Mouse (Mus musculus) CD4-positive, CD25-positive, alpha-beta regulatory T cell, adult 2 months (primary cell): Measurements from ENCODE around the gene Pip4k2b.

ENCODE experiments used
- DNase-seq: peaks from one replicate; pipeline ENCODE4 v3.0.0-alpha.2; 2012; ENCODE audit warnings: low read depth, low spot score

The Pip4k2b gene

DNA sequence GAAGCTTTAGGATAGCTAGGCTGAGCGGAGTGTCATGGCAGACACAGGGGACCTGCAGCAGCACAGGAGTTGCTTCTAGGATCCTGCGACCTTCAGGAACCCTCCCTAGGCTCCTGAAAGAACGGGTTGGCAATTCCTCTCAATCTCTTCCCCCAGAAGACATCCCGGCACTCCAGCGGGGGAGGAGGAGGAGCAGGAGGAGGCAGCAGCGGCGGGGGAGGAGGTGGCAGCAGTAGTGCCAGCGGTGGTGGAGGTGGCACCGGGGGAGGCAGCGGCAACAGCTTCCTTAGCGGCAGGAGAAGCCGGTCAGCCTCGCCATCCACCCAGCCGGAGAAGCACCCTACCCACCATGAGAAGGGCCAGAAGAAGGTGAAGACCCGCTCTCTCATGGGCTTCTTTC, 75.2 kb downstream of the Pip4k2b start:
- no peak for DNase-seq

DNA sequence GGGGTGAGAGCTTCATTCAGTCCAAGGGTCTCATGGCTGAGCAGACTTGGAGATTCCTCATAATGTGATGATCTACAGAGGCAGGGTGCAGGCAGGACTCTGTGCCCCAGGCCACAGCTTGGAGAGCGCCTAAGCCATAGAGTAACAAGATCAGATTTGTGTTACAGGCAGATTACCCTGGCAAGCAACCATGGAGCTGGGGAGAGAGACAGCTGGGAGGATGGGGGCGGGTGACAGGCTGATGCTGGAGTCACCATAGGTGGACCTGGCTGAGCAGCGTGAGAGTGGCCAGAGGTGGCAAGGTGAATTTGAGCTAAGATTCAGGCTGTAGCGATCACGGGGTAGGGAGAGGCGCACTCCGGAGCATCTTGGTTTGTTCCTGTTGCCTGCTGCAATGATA, 76.3 kb downstream of the Pip4k2b start:
- no peak for DNase-seq

DNA sequence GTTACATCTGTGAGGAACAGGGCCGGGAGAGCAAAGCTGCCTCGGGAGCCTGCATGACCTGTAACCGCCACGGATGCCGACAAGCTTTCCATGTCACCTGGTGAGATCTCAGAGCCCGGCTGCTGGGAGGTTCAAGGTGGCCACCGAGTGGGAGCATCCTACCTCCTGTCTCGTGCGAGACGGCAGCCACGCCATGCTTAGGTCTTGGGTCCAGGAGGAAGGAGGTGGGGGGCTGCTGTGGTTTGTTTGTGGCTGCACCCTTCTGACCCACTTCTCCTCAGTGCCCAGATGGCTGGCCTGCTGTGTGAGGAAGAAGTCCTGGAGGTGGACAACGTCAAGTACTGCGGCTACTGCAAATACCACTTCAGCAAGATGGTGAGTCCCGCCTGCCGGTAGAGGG, 77.7 kb downstream of the Pip4k2b start:
- no peak for DNase-seq

DNA sequence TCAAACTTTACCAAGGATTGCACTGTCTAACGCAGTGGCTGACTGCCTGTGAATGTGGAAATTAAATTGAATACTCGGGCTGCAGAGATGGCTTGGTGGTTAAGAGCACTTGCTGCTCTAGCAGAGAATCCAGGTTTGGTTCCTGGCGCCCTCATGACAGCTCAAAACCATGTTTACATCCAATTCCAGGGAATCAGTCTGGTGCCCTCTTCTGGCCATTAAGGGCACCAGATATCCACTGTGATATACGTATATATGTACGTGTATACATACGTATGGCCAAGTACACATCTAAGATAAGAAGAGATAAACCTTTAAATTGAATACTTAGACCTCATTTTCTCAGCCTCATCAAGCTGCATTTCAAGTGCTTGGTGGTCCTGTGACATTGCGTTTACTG, 78.3 kb downstream of the Pip4k2b start:
- peak; percentile 33 for DNase-seq

DNA sequence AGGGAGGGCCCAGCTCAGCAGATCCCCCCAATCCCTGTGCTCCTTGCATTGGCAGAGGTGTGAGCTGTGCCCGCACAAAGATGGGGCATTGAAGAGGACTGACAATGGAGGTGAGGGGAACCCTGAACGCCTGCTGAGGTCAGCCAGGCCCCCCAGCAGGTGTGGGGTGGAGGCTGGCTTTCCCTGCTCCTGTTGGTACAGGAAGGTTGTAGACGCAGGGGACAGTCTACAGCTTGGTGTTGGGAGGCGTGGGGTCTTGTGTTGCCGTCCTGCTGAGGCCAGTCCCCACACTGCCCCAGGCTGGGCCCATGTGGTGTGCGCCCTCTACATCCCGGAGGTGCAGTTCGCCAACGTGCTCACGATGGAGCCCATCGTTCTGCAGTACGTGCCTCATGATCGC, 79.1 kb downstream of the Pip4k2b start:
- DNase-seq = no peak
